7 mouse cellular contexts compared by ENCODE assay signal in genomic region chr10:76902588-76902987, GRCm38 (mm10). TPM values are rescaled to one million over a fixed set of nuclear protein-coding genes. Genes with fewer than 3 reads are reported as not detected.
DNase-seq lines count a peak whose midpoint lies in the region; ATAC-seq and TF ChIP-seq lines count a peak whose summit lies in the region.

No protein-coding gene starts in this region.

- WGBS in intestine, postnatal 0 days: 20% methylated on average over 6 of the region's 6 CpGs
- WGBS in midbrain, embryonic 12.5 days: 18% methylated on average over 6 of the region's 6 CpGs

- peak overlapping the region; percentile 1; the same call in 1 of the 2 replicates for H3K27ac ChIP-seq in gastrocnemius, adult 2 months
- H3K27ac ChIP-seq in intestine, postnatal 0 days (ENCODE audit: low read depth, low read length): peak overlapping the region; percentile 50; the same call in 1 of the 2 replicates
- peak overlapping the region; percentile 63 for H3K27ac ChIP-seq in midbrain, embryonic 12.5 days (replicated peaks)

- H3K4me2 ChIP-seq in intestine, postnatal 0 days (replicated peaks; ENCODE audit: low read depth): no peak overlapping the region
- H3K4me2 ChIP-seq in midbrain, embryonic 12.5 days (replicated peaks): 0 out of 2 replicates have a peak overlapping the region, but pooled peaks have one; percentile 9

- H3K36me3 ChIP-seq in intestine, postnatal 0 days (ENCODE audit: control insufficient read depth, insufficient read depth): no peaks in the 10 kb centered on the region; the same call in 1 of the 2 replicates
- H3K36me3 ChIP-seq in midbrain, embryonic 12.5 days: no peaks in the 10 kb centered on the region

- no peak overlapping the region for H3K9ac ChIP-seq in intestine, postnatal 0 days (ENCODE audit: low read depth, low read length)
- no peak overlapping the region for H3K9ac ChIP-seq in midbrain, embryonic 12.5 days (replicated peaks)

- TF ChIP-seq CTCF in brain, embryonic 14.5 days (IDR thresholded peaks at IDR 0.05; ENCODE audit: borderline replicate concordance, extremely low read depth, insufficient read depth, insufficient read length): no peak
- TF ChIP-seq CTCF in gastrocnemius, adult 2 months (IDR thresholded peaks at IDR 0.05): no peak
- no peak for TF ChIP-seq CTCF in intestine, postnatal 0 days (IDR thresholded peaks at IDR 0.05; ENCODE audit: low read depth)

- H3K9me3 ChIP-seq in intestine, postnatal 0 days (ENCODE audit: control insufficient read depth): no peaks in the 10 kb centered on the region
- no peaks in the 10 kb centered on the region for H3K9me3 ChIP-seq in midbrain, embryonic 12.5 days

- no peak overlapping the region for H3K4me3 ChIP-seq in gastrocnemius, adult 2 months
- H3K4me3 ChIP-seq in intestine, postnatal 0 days (ENCODE audit: low read depth, low read length): no peak overlapping the region
- no peak overlapping the region for H3K4me3 ChIP-seq in midbrain, embryonic 12.5 days

- TF ChIP-seq POLR2A in brain, embryonic 14.5 days (IDR thresholded peaks at IDR 0.05; ENCODE audit: borderline replicate concordance, extremely low read depth, insufficient read depth, insufficient read length, poor library complexity, severe bottlenecking): no peak

- 0 out of 2 replicates have a peak, but pooled peaks cover 3% of the 10 kb centered on the region for H3K27me3 ChIP-seq in intestine, postnatal 0 days (replicated peaks; ENCODE audit: control insufficient read depth, insufficient read depth, low read length)
- H3K27me3 ChIP-seq in midbrain, embryonic 12.5 days: no peaks in the 10 kb centered on the region

- intact Hi-C loops in gastrocnemius, adult 2 months (cut with DNase I): no loop called here

- no peak for ATAC-seq in intestine, postnatal 0 days
- ATAC-seq in midbrain, embryonic 12.5 days (ENCODE audit: low FRiP score, low read depth): peak; percentile 78

- peak; percentile 63 for DNase-seq in R1 (ENCODE audit: low read depth, low spot score)
- DNase-seq in brain, embryonic 14.5 days (ENCODE audit: low read depth): peak; percentile 84
- peak; percentile 38 for DNase-seq in gastrocnemius, adult 2 months
- no peak for DNase-seq in c-Kit-positive CD71-positive TER-119-positive erythroid progenitor cells, embryonic 14.5 days (ENCODE audit: low spot score)
- DNase-seq in thymus, postnatal 25 days: no peak

- no peaks in the 10 kb centered on the region; the same call in 1 of the 2 replicates for H3K4me1 ChIP-seq in intestine, postnatal 0 days (replicated peaks; ENCODE audit: control insufficient read depth, insufficient read depth, low read length)
- H3K4me1 ChIP-seq in midbrain, embryonic 12.5 days: peaks cover 15% of the 10 kb centered on the region

RNA-seq across cellular contexts. Expression of gene Pcbp3, which starts 59.1 kb away (rescaled TPM):
- polyA plus RNA-seq in brain, embryonic 14.5 days (2012; rRNA removed): 24.4 and 39.0 TPM in 2 replicates
- total RNA-seq in gastrocnemius, adult 2 months (2021): 1 to 10 TPM; 1.9 to 2.0 TPM
- 18.1 and 18.8 TPM in 2 replicates for polyA plus RNA-seq in intestine, postnatal 0 days (2015; fragmentation: Nextera tagmentation; extraction: Ambion mirVana)
- 67.9 and 68.9 TPM in 2 replicates for polyA plus RNA-seq in midbrain, embryonic 12.5 days (2016; fragmentation: Nextera tagmentation; extraction: Ambion mirVana)

Comparison
In these comparisons a context has a peak if more than half of its experiments do, and no peak if none do; other contexts are left out.
1. DNase-seq: peak in R1 (single experiment), brain, embryonic 14.5 days (single experiment) and gastrocnemius, adult 2 months (single experiment); none in c-Kit-positive CD71-positive TER-119-positive erythroid progenitor cells, embryonic 14.5 days (single experiment) and thymus, postnatal 25 days (single experiment).
2. H3K27ac ChIP-seq: peak in every context shown above with its lines; median percentile 63 in midbrain, embryonic 12.5 days; 50 in intestine, postnatal 0 days; 1 in gastrocnemius, adult 2 months.